ENCODE assay signal across 8 mouse cellular contexts in the genomic region with DNA sequence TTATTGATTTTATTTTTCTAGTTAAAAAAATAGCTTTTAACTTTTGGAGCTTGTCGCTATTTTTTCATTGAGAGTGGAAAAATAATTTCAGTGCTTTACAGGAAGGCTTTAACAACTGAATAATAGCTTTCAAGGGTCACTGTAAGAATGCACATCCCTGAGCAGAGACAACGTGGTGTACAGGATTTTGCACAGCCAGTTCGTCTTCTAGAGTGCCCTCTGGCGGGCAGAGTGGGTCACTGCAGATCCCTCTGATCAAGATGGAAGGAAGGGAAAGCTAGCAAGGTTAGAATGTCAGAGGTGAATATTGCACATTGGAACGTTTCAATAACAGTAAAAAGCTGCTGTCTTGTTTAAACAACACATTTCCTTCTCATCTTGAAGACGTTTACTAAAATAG. TPM values are rescaled to one million over a fixed set of nuclear protein-coding genes. Genes with fewer than 3 reads are reported as not detected.
A peak's percentile ranks its signal among the peaks of the same experiment; 100 is the strongest.
DNase-seq lines count a peak whose midpoint lies in the region; ATAC-seq and TF ChIP-seq lines count a peak whose summit lies in the region.

No protein-coding gene starts in this region.

- TF ChIP-seq EP300 in stomach, postnatal 0 days (optimal IDR thresholded peaks at IDR 0.05) = no peak

- H3K9ac ChIP-seq in stomach, postnatal 0 days (ENCODE audit: low read length) = no peak overlapping the region

- no peak overlapping the region for H3K4me2 ChIP-seq in stomach, postnatal 0 days (replicated peaks; ENCODE audit: low read depth)

- H3K27ac ChIP-seq in stomach, postnatal 0 days (replicated peaks) = no peak overlapping the region

- no peak overlapping the region for H3K4me3 ChIP-seq in stomach, postnatal 0 days (ENCODE audit: low read depth, low read length)

- no peaks in the 10 kb centered on the region for H3K27me3 ChIP-seq in stomach, postnatal 0 days (ENCODE audit: control insufficient read depth, insufficient read depth, low read length)

- ATAC-seq in stomach, postnatal 0 days (ENCODE audit: low FRiP score, low TSS enrichment) = no peak

- H3K9me3 ChIP-seq in stomach, postnatal 0 days (ENCODE audit: control insufficient read depth, low read length) = no peaks in the 10 kb centered on the region

- no peaks in the 10 kb centered on the region for H3K36me3 ChIP-seq in stomach, postnatal 0 days (ENCODE audit: control insufficient read depth, insufficient read depth, low read length)

- TF ChIP-seq CTCF in stomach, postnatal 0 days (IDR thresholded peaks at IDR 0.05; ENCODE audit: low read depth) = peak; percentile 93

- intact Hi-C loops in left cerebral cortex, postnatal 36 days (cut with DNase I) = loop anchor here (1.0 to 10.0 kb wide), 4 partner anchors 87 to 296 kb away; no protein-coding TSS in a partner anchor

- 2% methylated on average over 6 of the region's 6 CpGs for WGBS in stomach, postnatal 0 days

- DNase-seq in 3134 (ENCODE audit: extremely low read depth, insufficient read length, low spot score) = peak; percentile 26
- DNase-seq in ZHBTc4 (ENCODE audit: low read depth, low spot score) = peak; percentile 77
- DNase-seq in cerebellum, postnatal 36 days = peak; percentile 77 to 78
- DNase-seq in gastrocnemius, adult 8-10 months (ENCODE audit: low spot score in 2 of 2) = peak; percentile 8 to 12
- DNase-seq in kidney, adult 18-20 months = peak; percentile 82
- peak; percentile 66 to 75 for DNase-seq in left cerebral cortex, postnatal 36 days (ENCODE audit: low spot score in 2 of 2)
- peak; percentile 37 to 69 for DNase-seq in natural killer cell, adult 2 months (ENCODE audit: low spot score in 2 of 2)
- peak; percentile 75 for DNase-seq in stomach, postnatal 0 days (ENCODE audit: low spot score)

- H3K4me1 ChIP-seq in stomach, postnatal 0 days (replicated peaks; ENCODE audit: control insufficient read depth, insufficient read depth) = no peaks in the 10 kb centered on the region

RNA-seq across cellular contexts. Expression of a gene that starts 10.2 kb away (rescaled TPM):
- total RNA-seq in gastrocnemius, adult 8-10 months (2022) = not detected
- total RNA-seq in left cerebral cortex, postnatal 36 days (2021) = not detected
- 25.1 and 56.2 TPM in 2 replicates for polyA plus RNA-seq in stomach, postnatal 0 days (2015; fragmentation: Nextera tagmentation; extraction: Ambion mirVana)

RNA-seq across cellular contexts. Expression of a gene that starts 18.0 kb away (rescaled TPM):
- total RNA-seq in gastrocnemius, adult 8-10 months (2022) = under 1 TPM in 1 of 4 experiments, not detected in 3; 0.16 TPM
- not detected for total RNA-seq in left cerebral cortex, postnatal 36 days (2021)
- 2.2 and 2.3 TPM in 2 replicates for polyA plus RNA-seq in stomach, postnatal 0 days (2015; fragmentation: Nextera tagmentation; extraction: Ambion mirVana)

RNA-seq across cellular contexts. Expression of a gene that starts 40.0 kb away (rescaled TPM):
- total RNA-seq in gastrocnemius, adult 8-10 months (2022) = 10 to 100 TPM in 1 of 4 experiments, under 1 TPM in 2, not detected in 1; 0.18 to 11.6 (median 0.34) TPM
- total RNA-seq in left cerebral cortex, postnatal 36 days (2021) = not detected
- 23.6 and 39.8 TPM in 2 replicates for polyA plus RNA-seq in stomach, postnatal 0 days (2015; fragmentation: Nextera tagmentation; extraction: Ambion mirVana)

Comparison
In these comparisons a context has a peak if more than half of its experiments do, and no peak if none do; other contexts are left out.
1. DNase-seq: peak in every context shown above with its lines; median percentile 82 in kidney, adult 18-20 months; 78 in cerebellum, postnatal 36 days; 77 in ZHBTc4; 75 in stomach, postnatal 0 days; 70 in left cerebral cortex, postnatal 36 days; 53 in natural killer cell, adult 2 months; 26 in 3134; 10 in gastrocnemius, adult 8-10 months.